Mouse (Mus musculus) layer of hippocampus, postnatal 14 days (tissue): Measurements from ENCODE around the gene Grrp1. TPM values are rescaled to one million over a fixed set of nuclear protein-coding genes. Genes with fewer than 3 reads are reported as not detected.
"Not testable (repeated sequence)": the region's sequence is repeated elsewhere in the genome, so short reads cannot be mapped to it uniquely, and the experiment has no call there.

ENCODE experiments used
- DNase-seq, 2 experiments: peaks; one replicate each; pipeline ENCODE4 v3.0.0; 2021 to 2022; ENCODE audit warnings: low spot score in 2 of 2, mixed read lengths in 1 of 2
- total RNA-seq, 2 experiments: library from RNA; stranded (reverse); gene quantifications; 2 replicates each; pipeline ENCODE4 v1.2.3; 2021

The Grrp1 gene
- total RNA-seq, 2 experiments from 2014 or later = 3.6 to 4.1 TPM

DNA sequence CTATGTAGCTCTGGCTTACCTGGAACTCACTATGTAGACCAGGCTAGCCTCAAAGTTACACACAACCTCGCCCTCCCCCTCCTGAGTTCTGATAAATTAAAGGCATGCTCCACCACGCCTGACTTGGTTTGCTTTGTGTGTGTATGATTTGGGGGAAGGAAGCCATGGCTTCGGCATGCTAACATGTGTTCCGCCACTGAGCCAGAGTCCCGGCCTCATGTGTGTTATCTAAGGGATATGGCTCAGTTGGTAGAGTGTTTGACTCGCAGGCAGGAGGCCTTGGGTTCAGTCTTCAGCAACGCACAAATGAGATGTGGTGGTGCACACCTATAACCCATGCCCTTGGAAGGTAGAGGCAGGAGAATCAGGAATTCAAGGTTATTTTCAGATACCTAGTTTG, 18.1 kb upstream of the Grrp1 start:
- no peak for DNase-seq

DNA sequence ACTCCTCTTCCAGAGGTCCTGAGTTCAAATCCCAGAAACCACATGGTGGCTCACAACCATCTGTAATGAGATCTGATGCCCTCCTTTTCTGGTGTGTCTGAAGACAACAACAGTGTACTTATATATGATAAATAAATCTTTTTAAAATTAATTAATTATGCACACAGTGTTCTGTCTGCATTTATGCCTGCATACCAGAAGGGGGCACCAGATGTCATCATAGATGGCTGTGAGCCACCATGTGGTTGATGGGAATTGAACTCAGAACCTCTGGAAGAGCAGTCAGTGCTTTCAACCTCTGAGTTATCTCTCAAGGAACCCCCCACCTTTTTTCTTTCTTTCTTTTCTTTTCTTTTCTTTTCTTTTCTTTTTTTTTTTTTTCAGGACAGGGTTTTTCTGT, 15.7 kb upstream of the Grrp1 start:
- not testable (repeated sequence) for DNase-seq

GRCm38 (mm10) chr4:134268102-134268655, 14.3 kb upstream of the Grrp1 start:
- no peak for DNase-seq

DNA sequence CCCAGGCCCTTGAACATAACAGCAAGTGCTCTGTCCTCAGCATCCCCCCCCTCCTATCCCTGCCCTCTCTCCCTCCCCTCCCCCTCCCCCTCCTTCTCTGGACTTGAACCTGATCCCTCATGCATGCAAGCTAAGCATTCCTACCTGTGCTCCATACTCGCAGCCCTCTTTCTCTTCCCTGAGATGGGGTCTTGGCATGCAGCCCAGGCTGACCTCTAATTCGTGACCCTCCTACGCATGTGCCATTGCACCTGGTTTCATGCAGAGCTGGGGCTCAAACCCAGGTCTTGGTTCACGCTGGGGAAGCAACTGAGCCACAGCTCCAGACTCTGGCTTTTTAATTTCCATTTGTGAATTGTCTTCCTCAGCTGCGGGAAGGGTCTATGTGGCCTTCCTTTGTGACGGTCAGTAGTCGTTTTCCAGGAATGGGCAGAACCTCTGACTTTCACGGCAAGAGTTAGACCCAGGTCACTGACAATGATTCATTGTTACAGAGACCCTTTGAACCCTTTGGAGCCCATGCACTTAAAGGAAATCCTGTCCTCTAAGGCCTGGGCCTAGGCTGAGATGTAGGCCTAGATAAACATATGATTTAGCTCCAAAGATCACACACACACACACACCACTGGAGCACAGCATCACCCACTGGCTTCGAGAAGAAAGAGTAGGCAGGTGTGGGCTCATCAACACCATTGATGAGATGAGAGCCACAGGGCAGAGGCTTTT, 12.1 kb upstream of the Grrp1 start:
- DNase-seq = no peak

GRCm38 (mm10) chr4:134263191-134263590, 9.3 kb upstream of the Grrp1 start:
- DNase-seq = peak in 1 of 2 experiments; percentile 39

DNA sequence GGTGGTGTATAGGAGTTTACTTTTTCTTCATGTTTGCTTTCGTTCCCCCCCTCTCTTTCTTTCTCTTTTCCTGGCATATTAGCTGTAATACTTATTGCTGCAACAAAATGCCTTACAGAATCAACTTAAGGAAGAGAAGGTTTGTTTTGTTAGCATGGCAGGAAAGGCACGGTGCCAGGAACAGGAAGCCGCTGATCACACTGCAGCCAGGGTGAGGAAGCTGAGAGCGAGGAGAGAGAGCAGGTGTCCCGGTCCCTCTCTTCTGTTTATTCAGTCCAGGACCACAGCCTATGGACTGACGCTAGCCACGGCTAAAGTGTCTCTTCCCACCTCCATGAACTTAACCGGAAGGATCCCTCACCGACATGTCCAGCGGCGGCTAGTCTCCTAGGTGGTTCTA, 4.4 kb upstream of the Grrp1 start:
- DNase-seq = no peak

GRCm38 (mm10) chr4:134257198-134258009, 3.5 kb upstream of the Grrp1 start:
- no peak for DNase-seq

DNA sequence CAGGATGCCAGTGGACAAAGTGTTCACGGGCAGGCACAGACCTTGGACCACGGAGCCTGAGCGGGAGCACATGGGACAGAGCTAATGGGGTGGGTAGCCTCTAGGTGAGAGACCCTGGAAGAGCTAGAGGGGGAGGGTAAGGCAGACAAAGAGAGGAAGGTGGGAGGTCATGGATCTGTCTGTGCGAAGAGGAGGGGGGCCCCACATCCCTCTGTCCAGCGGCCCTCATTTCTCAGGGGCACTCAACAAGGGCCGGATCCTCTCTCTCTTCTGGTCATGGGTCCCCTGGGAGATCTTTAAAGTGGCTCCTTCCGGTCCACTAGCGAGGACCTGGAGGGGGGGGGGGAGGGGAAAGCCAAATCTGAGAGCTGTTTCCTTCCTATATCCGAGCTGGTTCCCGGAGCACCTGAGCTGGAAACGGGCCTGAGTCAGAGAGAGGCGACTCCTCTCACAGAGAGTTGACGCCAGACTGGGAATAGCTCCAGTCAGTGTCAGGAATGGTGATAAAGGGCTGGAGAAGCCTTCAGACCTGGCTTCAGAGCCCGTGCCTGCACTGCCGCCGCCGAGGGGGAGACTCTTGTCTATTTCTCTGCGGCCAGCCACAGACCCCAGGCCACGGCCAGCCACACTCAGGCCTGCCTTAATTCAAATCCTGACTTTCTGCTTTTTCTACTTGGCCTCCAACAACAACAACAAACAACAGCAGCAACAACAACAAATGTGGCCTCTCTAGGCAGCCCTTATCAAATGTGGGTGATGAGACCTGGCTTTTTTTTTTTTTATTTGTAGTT, 2.7 kb upstream of the Grrp1 start:
- no peak for DNase-seq

DNA sequence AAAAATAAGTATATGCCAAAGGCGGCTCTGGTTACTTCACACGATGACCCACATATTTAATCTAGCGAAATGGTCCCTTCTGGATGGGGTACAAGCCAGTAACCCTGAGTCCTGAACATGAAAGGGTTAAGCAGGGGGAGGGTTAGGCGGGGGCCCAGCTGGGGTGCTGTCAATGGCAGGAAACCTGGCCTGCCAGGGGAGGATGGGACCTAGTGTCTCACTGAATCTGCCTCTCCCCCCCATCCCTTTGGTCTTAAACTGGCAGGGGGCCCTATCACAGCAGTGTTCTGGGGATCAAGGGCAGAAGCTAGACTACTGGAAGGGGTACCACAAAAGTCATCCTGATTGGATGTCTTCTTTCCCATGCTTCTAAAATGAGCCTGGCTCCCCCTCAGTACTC, 1.9 kb upstream of the Grrp1 start:
- DNase-seq = no peak

DNA sequence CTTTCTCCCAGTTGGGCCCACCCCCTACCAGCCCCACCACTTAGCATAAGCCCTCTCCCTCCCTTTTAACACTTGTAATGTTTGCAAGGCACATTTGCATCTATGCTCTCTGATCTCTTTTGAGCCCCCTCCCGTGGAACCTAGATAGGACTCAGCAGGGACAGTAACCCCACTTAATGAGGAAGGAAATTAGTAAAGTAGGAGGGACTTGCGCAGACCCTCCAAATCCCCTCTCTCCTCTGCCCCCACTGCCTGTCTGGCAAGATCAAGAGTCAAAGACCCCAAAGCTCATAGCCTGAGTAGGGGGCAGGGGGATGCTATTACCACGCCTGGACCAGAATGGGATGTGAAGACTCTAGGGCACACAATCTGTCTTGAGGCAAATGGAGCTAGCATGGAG, 929 bp upstream of the Grrp1 start:
- DNase-seq = no peak

- no peak for DNase-seq
Observed at GRCm38 (mm10) chr4:134252911-134253721, 790 bp downstream of the Grrp1 start.

DNA sequence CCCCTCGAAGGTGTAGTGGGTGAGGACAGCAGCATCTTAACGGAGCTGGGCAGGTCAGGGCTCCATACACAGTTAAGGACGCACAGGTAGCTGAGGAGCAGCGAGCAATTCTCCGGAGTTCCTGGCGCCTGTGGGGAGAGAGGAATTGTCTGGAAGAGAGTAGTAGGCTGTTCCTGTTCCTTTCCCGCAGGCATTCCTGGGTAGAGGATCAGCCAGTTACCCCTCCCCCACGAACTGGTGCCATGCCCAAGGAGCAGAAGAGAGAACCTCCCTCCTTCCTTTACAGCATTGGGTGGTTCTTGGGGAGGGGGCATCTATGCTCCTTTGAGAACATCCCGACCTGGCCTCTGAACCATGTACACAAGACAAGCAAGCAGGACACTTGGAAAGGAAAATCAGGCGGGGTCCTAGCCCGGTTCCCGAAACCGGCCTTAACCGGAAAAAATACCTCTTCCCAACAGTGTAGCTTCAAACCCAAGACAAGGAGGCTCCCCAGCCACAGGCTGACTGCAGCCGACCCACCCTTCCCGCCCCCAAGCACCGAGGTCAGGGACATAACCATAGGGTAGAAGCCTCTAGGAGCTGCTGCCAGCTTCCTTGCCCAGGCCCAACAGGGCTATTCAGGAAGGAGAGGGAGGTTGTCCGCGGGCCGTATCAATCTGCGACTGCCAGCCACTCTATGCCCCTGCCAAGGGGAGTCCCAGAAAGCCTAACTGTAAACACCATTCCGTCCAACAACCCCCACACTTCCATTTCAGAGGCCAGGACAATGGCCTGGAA, 1.6 kb downstream of the Grrp1 start:
- no peak for DNase-seq

DNA sequence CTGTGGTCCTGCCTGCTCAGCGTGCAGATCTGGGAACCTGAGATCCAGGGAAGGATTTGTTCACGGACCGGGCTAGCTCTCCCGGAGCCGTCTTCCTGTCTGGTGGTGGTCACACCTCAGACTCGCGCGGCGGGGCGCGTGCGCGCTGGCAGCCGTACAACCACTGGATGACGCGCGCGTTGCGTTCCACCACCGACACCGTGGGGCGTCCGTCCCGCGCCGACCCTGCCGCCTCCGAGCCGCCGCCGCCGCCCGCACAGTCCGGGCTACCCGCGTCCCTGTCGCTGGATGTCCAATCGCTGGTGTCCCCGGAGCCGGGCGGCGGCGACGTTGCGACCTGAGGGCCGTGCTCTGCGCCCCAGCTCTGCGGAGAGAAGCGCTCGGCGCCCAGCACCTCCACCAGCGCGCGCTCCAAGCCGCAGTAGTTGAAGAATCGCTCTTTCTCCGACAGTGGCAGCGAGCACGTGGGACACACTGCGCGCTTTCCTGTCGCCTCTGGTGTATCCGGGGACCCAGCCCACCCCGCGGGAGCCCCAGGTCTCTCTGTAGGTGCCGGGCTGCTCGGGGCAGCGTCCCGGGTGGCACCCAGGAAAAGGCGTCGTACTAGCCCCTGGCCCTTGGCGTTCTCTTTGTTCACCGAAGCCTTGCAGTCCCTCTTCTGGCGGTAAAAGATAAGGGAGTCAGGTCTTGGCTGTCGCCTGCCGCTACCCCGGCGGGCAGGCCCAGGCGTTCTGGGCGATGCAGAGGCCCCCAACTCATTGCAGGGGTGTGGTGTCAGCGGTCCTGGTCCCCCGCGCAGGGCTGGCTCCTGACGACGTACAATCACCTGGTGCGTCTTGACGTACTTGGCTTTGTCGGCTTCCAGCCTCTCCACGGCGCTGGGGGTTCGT, 2.4 kb downstream of the Grrp1 start:
- peak in 1 of 2 experiments; percentile 28 for DNase-seq

- DNase-seq = no peak
Observed at GRCm38 (mm10) chr4:134250930-134251240, 3.0 kb downstream of the Grrp1 start.

- no peak for DNase-seq
Observed at GRCm38 (mm10) chr4:134250116-134250929, 3.6 kb downstream of the Grrp1 start.

DNA sequence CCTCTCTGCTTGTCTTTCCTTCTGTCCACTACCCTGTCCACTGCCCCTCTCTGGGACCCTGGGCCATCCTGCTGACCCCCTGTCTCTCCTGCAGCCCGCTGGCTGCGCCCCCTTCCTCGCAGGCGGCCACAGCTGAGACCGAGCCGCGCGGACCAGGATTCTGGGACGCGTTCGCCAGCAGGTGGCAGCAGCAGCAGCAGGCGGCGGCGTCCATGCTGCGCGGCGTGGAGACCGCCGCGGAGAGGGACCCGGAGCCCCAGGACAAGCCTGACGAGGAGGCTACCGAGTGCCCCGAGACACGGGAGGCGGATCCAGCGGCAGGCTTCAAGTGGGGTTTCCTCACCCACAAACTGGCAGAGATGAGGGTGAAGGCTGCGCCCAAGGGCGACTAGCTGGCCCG, 4.3 kb downstream of the Grrp1 start:
- DNase-seq = peak; percentile 61 to 72

DNA sequence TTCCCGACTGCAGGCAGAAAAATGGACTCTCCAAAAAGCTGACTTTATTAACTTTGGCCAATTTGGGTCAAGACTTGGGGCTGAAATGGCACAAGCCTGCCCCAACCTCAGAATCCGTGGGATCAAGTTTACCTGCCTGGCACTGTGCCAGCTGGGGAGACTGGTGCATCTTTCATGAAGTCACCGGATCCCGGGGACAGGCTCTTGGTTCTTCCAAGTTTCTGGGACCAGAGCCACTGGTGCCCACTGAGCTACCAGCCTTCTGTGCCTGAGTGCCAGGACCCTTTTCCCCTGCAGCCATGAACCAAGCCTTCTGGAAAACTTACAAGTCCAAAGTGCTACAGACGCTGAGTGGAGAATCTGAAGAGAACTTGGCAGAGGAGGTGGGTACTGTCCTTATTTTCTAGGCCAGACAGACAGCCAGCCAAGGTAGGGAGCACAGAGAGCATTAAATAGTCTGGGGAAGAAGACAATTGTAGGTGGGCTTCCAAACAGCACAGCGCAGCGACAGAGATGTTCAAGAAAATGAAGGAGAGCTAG, 7.1 kb downstream of the Grrp1 start, which contains the start of gene Gm30191:
Gene Gm30191 (plus strand): TSS at position 217 of the 540 bp plus-strand sequence.
- DNase-seq = no peak

DNA sequence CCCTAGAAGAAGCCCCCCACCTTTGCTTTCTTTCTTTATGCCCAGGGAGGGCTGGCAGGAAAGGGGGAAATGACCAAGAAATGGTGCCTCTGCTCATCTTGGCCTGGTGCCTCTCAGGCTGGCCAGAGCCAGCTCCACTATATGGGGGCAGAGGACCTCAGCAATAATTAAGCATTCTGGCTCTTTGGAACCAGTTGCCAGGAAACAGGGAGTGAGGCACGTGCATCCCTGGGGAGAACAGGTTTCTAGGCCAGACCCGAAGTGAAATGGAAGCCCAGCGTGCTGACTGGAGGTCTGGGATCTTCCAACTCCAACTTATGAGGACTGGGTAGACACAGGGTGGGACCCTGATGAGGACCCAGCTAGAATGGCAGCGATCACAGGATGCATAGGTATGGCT, 7.7 kb downstream of the Grrp1 start:
- DNase-seq = no peak
